Mouse (Mus musculus) bone marrow macrophage, adult 2 months (primary cell): ENCODE measurements around the gene Cldnd2.

Source experiments
- CTCF ChIP-seq: IDR thresholded peaks from 2 replicates; pipeline ENCODE4 v1.5.1; 2012; ENCODE audit warnings: low read depth, mild to moderate bottlenecking, low read length, moderate library complexity
- POLR2A ChIP-seq: IDR thresholded peaks from 2 replicates; pipeline ENCODE4 v1.6.1; 2012; ENCODE audit warnings: mild to moderate bottlenecking, low read depth, low read length, borderline replicate concordance

DNA sequence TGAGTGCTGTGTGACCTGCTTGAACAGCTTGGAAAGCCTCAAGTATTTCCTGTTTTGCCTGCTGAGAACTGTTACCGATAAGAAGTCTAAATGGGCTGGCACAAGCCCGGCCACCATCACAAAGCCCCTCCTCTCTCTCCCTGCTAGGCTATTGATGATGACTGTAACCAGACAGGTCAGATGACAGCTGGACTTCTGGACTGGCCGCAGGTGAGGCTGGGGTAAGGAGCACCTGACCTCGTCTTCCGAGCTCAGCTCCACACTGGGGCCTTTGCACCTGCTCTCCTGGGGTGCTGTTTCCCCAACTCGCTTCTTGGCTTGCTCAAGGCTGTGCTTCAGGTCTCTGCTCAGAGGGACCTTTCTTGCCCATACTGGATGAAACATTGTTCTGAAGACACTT, 13.8 kb downstream of the Cldnd2 start:
- TF ChIP-seq CTCF (no peak), POLR2A (no peak)
